Mouse (Mus musculus): Measurements from ENCODE around the gene Olfr583.

The Olfr583 gene

GRCm38 (mm10) chr7:103051000-103051399 lies at the start of gene Olfr583:
Olfr583 (plus strand) TSS chr7:103051300.
- DNase-seq: no peak

GRCm38 (mm10) chr7:103037724-103038123 lies 13.4 kb upstream of the Olfr583 start, which contains the start of gene Olfr582:
Olfr582 (plus strand) TSS chr7:103038024.
- DNase-seq: no peak

GRCm38 (mm10) chr7:103081585-103081984 lies 30.5 kb downstream of the Olfr583 start, which contains the start of gene Olfr584:
Olfr584 (plus strand) TSS chr7:103081885.
- no peak for DNase-seq

GRCm38 (mm10) chr7:103097420-103097819 lies 46.3 kb downstream of the Olfr583 start, which contains the start of gene Olfr585:
Olfr585 (plus strand) TSS chr7:103097720.
- no peak for DNase-seq
